Mouse (Mus musculus) myocyte (in vitro differentiated cells): ENCODE measurements around the gene Gm42906.

Experiments
- MYOG ChIP-seq, 3 experiments: IDR thresholded peaks; one replicate each; pipeline ENCODE4 v1.6.1; 2011; ENCODE audit warnings: control low read depth in 2 of 3, low read depth in 2 of 3, mild to moderate bottlenecking in 2 of 3; ENCODE audit not compliant: insufficient read length in 2 of 3, control insufficient read depth in 1 of 3, insufficient read depth in 1 of 3
- POLR2A ChIP-seq: IDR thresholded peaks from one replicate; pipeline ENCODE4 v1.6.1; 2011; ENCODE audit warnings: low read depth, mild to moderate bottlenecking, control low read depth, moderate library complexity; ENCODE audit not compliant: insufficient read length
- POLR2AphosphoS2 ChIP-seq: IDR thresholded peaks from one replicate; pipeline ENCODE4 v1.6.1; 2011; ENCODE audit warnings: low read depth, control low read depth; ENCODE audit not compliant: insufficient read length
- SRF ChIP-seq: IDR thresholded peaks from one replicate; pipeline ENCODE4 v1.6.1; 2011; ENCODE audit warnings: low read depth; ENCODE audit not compliant: control insufficient read depth, insufficient read length
- TCF12 ChIP-seq: IDR thresholded peaks from one replicate; pipeline ENCODE4 v1.6.1; 2011; ENCODE audit warnings: mild to moderate bottlenecking, control low read depth; ENCODE audit not compliant: poor library complexity, insufficient read depth, severe bottlenecking

DNA sequence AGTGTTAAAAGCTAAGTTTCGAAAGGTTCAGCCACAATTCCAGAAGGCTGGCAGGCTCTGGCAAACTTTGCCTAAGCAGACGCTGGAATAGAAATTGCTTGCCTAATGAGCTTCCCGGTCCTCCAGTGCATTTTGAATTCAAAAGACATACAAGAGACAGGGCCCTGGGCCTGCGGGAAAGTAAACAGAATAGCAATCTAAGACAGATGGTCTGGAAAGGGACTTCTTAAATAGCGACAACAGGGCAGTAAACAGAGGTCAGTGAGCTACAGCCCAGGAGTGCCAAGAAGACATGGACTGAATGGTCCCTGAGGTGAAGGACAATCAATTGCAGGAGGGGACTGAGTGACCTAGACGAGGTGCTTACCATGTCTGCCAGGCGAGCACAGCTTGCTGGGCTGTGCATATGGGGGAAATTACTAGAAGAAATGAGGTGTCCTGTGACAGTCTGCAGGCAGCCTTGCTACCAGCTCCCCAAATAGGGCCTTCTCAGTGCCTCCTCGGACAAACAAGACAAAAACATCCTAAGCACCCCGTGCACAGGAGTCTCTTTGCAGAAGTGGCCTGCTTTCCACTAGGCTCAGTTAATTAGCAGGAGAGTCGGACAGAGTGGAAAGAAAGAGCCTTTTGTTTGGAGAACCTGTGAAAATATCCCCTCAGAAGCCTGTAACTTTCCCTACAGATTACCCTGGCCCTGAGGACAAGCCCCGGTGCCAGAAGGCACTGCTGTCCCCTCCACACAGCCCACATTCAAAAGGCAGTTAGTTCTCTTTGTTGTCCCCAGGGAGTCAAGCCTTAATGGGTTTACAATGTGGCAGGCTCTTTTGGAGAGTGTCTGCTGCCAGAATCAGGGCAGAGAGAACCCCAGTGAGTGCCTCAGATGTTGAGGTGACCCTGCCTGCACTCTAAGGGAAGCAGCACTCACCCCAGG is 285.0 kb downstream of the Gm42906 start:
- TF ChIP-seq POLR2A: no peak
- TF ChIP-seq SRF: no peak
- TF ChIP-seq MYOG (IDR thresholded peaks at IDR 0.05; ENCODE audit: control insufficient read depth in 1 of 3, insufficient read depth in 1 of 3, insufficient read length in 2 of 3, low read depth in 2 of 3): no peak
- TF ChIP-seq POLR2AphosphoS2: no peak
- TF ChIP-seq TCF12: no peak
